Mouse (Mus musculus) liver, adult 2 months (tissue): ENCODE results near the gene Cfap298.

Experiments used
- CTCF ChIP-seq: fragments of 200-500 bp; IDR thresholded peaks from 2 replicates; pipeline ENCODE4 v1.5.1; 2011; ENCODE audit warnings: low read depth, low read length, control low read depth
- POLR2A ChIP-seq: fragments of 200-500 bp; IDR thresholded peaks from 2 replicates; pipeline ENCODE4 v1.6.1; 2011; ENCODE audit warnings: low read length, control low read depth; ENCODE audit not compliant: insufficient read depth; ENCODE audit errors: extremely low read depth

GRCm38 (mm10) chr16:90899498-90899897 is 35.4 kb downstream of the Cfap298 start:
- TF ChIP-seq CTCF = no peak
- TF ChIP-seq POLR2A = no peak
